Mouse (Mus musculus) ES-Bruce4 (cell line): ENCODE measurements around the gene Hmmr. TPM values are rescaled to one million over a fixed set of nuclear protein-coding genes. Genes with fewer than 3 reads are reported as not detected.
A peak's percentile ranks its signal among the peaks of the same experiment; 100 is the strongest.

Experiments
- H3K27ac ChIP-seq: 2 replicates; pipeline ENCODE4 v1.5.1; 2012; ENCODE audit warnings: low read length, inconsistent platforms; ENCODE audit not compliant: insufficient read depth
- H3K27me3 ChIP-seq: 2 replicates; pipeline ENCODE4 v1.6.1; 2012; ENCODE audit warnings: mild to moderate bottlenecking, low read length, inconsistent platforms; ENCODE audit not compliant: control insufficient read depth, poor library complexity, insufficient read depth, severe bottlenecking
- H3K36me3 ChIP-seq: 2 replicates; pipeline ENCODE4 v1.6.1; 2012; ENCODE audit warnings: inconsistent platforms, mild to moderate bottlenecking, low read length, moderate library complexity; ENCODE audit not compliant: control insufficient read depth, poor library complexity, insufficient read depth, severe bottlenecking
- H3K4me1 ChIP-seq: one replicate; pipeline ENCODE4 v1.8.1; 2011; ENCODE audit warnings: low read length; ENCODE audit not compliant: control insufficient read depth, insufficient read depth
- H3K4me3 ChIP-seq: 2 replicates; pipeline ENCODE4 v1.5.1; 2011; ENCODE audit warnings: low read depth, mild to moderate bottlenecking, low read length
- H3K9ac ChIP-seq: 2 replicates; pipeline ENCODE4 v1.6.1; 2012; ENCODE audit warnings: low read depth, mild to moderate bottlenecking, inconsistent platforms; ENCODE audit not compliant: poor library complexity, severe bottlenecking
- H3K9me3 ChIP-seq: replicated peaks from 2 replicates; pipeline ENCODE4 v1.6.1; 2012; ENCODE audit warnings: mild to moderate bottlenecking, low read length, inconsistent platforms; ENCODE audit not compliant: control insufficient read depth, poor library complexity, insufficient read depth, severe bottlenecking
- CTCF ChIP-seq: IDR thresholded peaks from one replicate; pipeline ENCODE4 v1.8.1; 2011; ENCODE audit warnings: low read depth, low read length
- EP300 ChIP-seq: IDR thresholded peaks from 2 replicates; pipeline ENCODE4 v1.6.1; 2011; ENCODE audit warnings: low read depth, low read length; ENCODE audit not compliant: insufficient read depth
- POLR2A ChIP-seq: IDR thresholded peaks from one replicate; pipeline ENCODE4 v1.8.1; 2011; ENCODE audit warnings: low read length; ENCODE audit not compliant: insufficient read depth
- polyA plus RNA-seq: library from polyadenylated mRNA; stranded (reverse); fragments of >200 nt; gene quantifications from 2 replicates; pipeline ENCODE4 v1.2.4, GENCODE M21; 2011; ENCODE audit warnings: low read depth; ENCODE audit not compliant: missing spikeins, insufficient read depth, insufficient read length

Hmmr gene
- polyA plus RNA-seq, 1 experiment = 182 TPM

DNA sequence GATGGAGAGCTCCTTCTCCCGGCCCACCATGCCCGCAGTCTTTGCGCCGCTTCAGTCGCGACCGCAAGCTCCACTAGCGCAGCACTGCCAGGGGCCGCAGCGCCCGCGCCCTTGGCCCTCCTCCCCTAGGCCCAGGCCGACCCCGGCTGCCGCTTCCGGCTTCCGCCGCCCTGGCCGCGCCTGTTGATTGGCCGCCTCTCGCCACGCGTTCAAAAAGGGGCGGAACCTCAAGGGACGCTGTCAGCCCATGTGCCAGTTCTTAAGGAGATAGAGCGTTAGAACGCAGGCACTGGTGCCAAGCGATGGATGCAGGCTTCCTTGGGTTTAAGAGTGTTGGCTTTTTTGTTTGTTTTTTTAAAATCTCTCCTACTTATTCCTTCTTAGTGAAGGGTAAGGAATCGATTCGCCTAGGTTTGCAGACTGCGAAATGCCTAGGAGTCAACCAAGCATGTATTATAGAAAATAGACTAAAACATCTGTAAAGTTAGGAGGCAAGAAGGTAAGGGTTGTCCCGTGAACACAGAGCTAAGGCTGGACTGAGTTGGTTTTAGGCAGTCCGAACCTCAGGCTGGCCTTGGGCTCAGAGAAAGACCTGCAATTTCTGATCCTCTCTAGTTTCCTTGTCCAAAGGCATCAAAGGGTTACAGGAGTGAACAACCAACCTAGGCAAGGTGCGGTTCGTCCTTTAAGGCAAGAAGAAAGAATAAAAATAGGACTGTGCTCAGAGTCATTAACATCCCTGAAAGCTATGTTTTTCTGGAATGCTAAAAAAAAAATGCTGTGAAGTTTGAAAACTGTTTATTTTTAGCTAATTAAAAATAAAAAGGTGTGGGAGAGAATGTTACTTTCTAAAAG is 40.5 kb downstream of the Hmmr start:
- peak overlapping the region; percentile 87 for H3K27ac ChIP-seq
- peaks cover 7% of the 10 kb centered on the region; the same call in 1 of the 2 replicates for H3K36me3 ChIP-seq
- no peak for TF ChIP-seq CTCF
- TF ChIP-seq EP300 = no peak
- no peak for TF ChIP-seq POLR2A
- peak overlapping the region; percentile 89 for H3K4me3 ChIP-seq
- no peaks in the 10 kb centered on the region for H3K4me1 ChIP-seq
- peak overlapping the region; percentile 74 for H3K9ac ChIP-seq
- H3K9me3 ChIP-seq = no peaks in the 10 kb centered on the region
- H3K27me3 ChIP-seq = peaks cover under 1% of the 10 kb centered on the region; the same call in 1 of the 2 replicates

DNA sequence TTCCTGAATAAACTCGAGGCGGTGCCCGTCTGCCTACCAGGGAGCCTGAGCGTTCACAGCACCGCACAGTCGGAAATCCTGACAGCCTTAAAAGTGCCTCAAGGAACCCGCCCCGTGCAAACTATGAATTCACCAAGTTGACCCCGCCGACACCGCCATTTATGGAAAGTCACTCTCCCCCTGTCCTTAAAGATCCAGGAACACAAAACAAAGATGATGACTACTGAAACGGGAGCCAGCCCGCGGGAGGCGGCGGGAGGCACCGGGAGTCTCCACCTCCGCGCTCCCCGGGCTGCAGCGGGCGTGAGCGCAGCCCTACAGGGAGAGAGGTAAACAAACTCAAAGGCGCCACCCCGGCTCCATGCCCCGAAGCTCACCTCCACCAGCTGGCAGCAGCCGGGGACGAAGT is 41.1 kb downstream of the Hmmr start:
- peaks cover 11% of the 10 kb centered on the region; the same call in 1 of the 2 replicates for H3K36me3 ChIP-seq
- peak overlapping the region; percentile 84 for H3K4me3 ChIP-seq
- H3K27ac ChIP-seq = no peak overlapping the region
- no peaks in the 10 kb centered on the region for H3K4me1 ChIP-seq
- peak overlapping the region; percentile 74 for H3K9ac ChIP-seq
- TF ChIP-seq CTCF (no peak), EP300 (no peak)
- no peaks in the 10 kb centered on the region for H3K27me3 ChIP-seq
- no peaks in the 10 kb centered on the region for H3K9me3 ChIP-seq

DNA sequence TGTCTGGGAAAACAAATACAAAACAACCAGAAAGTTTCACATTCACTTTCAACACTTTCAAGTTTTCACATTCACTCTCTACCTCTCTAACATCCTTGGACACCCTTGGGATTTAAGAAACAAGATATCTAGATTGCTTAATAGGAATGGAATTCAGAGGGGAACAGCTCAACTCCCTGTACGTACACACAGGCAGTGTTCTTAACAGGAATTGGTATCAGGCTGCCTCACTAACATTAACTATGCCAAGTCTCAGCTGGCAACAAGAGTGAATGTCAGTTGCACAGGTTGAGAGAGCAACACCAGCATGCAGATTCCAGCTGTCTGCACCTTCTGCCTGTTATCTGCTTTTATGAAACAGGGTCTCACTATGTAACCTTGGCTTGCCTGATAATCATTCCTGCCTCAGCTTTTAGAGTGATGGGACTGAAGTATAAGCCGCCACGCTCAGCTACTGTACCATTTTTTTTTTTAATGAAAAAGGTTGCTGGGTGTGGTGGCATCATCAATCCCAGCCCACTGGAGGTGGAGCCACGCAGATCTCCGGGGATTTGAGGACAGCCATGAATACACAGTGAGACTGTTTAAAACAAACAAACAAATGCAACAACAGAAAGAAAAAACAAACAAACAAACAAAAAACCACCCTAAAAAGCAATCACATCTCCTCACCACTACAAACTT is 42.6 kb downstream of the Hmmr start:
- Histone ChIP-seq H3K27me3 (no peaks in the 10 kb centered on the region), H3K27ac (no peak overlapping the region), H3K9me3 (no peaks in the 10 kb centered on the region), H3K4me3 (no peak overlapping the region), H3K36me3 (peaks cover 21% of the 10 kb centered on the region), H3K4me1 (no peaks in the 10 kb centered on the region), H3K9ac (0 out of 2 replicates have a peak overlapping the region, but pooled peaks have one; percentile 74)
- TF ChIP-seq EP300 = no peak
- no peak for TF ChIP-seq CTCF
- no peak for TF ChIP-seq POLR2A

DNA sequence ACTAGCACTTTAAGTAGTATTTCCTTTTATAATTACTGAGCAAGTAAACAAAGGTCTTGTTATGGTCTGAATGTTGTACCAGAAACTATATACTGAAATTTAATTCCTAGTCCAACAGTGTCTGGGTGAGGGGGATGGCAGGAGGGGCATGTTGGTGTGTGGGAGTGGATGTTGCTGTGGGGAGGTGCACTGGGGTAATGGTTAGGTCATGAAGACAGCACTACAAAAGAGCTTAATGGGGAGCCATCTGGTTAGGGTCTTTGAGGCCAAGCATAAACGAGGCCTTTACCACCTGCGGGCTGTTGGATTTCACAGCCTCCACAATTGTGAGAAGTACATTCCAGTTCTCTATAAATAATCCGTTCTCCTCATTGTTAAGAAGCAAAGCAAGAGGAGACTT is 49.9 kb downstream of the Hmmr start:
- Histone ChIP-seq H3K27ac (no peak overlapping the region), H3K36me3 (peaks cover 83% of the 10 kb centered on the region), H3K9ac (no peak overlapping the region), H3K9me3 (no peaks in the 10 kb centered on the region), H3K27me3 (no peaks in the 10 kb centered on the region), H3K4me3 (no peak overlapping the region), H3K4me1 (no peaks in the 10 kb centered on the region)
- no peak for TF ChIP-seq POLR2A
- no peak for TF ChIP-seq EP300

DNA sequence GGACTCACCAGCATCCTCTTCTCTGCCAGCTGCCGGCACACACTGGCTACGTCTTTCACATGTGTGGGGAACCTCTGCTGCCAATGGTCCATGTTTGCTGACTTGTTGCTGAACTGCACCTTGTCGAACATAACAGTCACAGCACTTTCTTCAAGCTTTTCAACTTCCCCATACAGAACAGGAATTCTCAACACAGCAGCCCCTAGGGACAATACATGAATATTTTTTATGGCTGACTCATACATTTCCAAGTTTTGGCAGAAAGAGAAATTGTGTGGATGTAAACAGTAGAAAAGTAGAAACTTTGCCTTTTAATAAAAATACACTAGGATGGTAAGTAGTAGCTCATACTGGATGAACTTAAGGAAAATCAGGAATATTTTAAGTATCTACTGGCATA is 50.8 kb downstream of the Hmmr start:
- H3K36me3 ChIP-seq = peaks cover 84% of the 10 kb centered on the region
- no peak overlapping the region for H3K27ac ChIP-seq
- no peak for TF ChIP-seq POLR2A
- no peak for TF ChIP-seq CTCF
- TF ChIP-seq EP300 = no peak
- no peak overlapping the region for H3K9ac ChIP-seq
- no peak overlapping the region for H3K4me3 ChIP-seq
- H3K9me3 ChIP-seq = peaks cover under 1% of the 10 kb centered on the region; the same call in 1 of the 2 replicates
- no peaks in the 10 kb centered on the region for H3K27me3 ChIP-seq
- no peaks in the 10 kb centered on the region for H3K4me1 ChIP-seq

DNA sequence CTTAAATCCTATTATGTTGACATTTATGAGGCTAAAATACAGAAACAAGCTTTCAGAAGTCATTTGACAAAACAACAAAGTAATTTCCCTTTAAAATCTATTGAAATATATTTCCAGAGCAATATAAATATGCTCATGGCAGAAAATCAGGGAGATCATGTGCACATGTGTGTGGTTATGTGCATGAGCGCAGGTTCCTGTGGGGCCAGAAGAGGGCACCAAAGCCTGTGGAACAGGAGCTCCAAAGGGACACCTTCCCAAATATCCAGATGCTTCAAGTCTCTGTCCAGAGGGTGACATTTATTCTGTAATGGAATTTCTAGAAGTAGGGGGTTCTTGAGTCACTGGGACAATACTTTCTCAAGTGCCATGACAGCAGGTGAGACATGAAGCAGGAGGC is 56.1 kb downstream of the Hmmr start:
- peaks cover 42% of the 10 kb centered on the region for H3K36me3 ChIP-seq
- H3K27me3 ChIP-seq = no peaks in the 10 kb centered on the region
- H3K4me3 ChIP-seq = no peak overlapping the region
- H3K4me1 ChIP-seq = no peaks in the 10 kb centered on the region
- TF ChIP-seq CTCF (peak; percentile 52), EP300 (no peak)
- peaks cover 4% of the 10 kb centered on the region for H3K9me3 ChIP-seq
- H3K27ac ChIP-seq = no peak overlapping the region
- H3K9ac ChIP-seq = no peak overlapping the region
